Mouse (Mus musculus) bone marrow macrophage, adult 2 months (primary cell): ENCODE data around the gene Grb10.

Experiments used
- CTCF ChIP-seq: IDR thresholded peaks from 2 replicates; pipeline ENCODE4 v1.5.1; 2012; ENCODE audit warnings: low read depth, mild to moderate bottlenecking, low read length, moderate library complexity
- POLR2A ChIP-seq: IDR thresholded peaks from 2 replicates; pipeline ENCODE4 v1.6.1; 2012; ENCODE audit warnings: mild to moderate bottlenecking, low read depth, low read length, borderline replicate concordance

DNA sequence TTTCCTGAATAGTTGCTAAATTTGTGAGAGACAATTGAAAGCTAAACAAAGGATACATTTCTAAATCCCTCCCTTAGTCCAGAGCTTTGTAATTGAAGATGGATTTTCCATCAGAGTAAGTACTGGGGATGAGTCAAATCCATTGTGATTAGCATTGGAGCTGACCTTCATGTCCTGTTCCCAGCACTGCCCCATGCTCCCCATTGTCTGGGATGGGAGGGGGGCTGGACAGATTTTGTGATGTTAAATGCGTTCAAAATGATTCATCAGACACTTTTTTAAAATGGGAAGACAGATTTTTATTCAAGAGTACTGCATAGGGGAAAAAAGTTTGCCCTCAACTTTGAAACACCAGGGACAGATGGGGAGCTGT lies 156.7 kb downstream of the Grb10 start:
- TF ChIP-seq POLR2A: no peak
- no peak for TF ChIP-seq CTCF
